Mouse (Mus musculus): ENCODE measurements around the gene Slc47a1. TPM values are rescaled to one million over a fixed set of nuclear protein-coding genes. Genes with fewer than 3 reads are reported as not detected.
A peak's percentile ranks its signal among the peaks of the same experiment; 100 is the strongest.

The Slc47a1 gene
- polyA plus RNA-seq, 1 experiment from 2014 or later = 0.16 TPM

DNA sequence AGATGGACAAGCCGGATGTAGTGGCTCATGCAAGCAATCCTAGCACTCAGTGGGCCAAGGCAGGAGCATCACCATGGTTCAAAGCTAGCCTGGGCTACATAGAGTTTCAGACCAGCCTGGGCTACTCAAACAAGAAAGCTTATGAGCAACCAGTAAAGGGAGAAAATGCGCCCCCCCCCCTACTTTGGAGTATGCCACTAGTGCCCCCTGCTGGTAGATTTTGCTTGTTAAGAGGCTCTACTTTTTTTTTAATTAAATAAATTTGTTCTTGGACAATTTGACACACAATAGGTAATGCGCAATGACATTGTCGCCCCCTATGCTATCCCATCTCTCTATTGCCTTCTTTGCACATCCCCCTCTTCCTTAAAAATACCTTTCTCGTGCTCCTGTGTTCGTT is 9.9 kb upstream of the Slc47a1 start:
- no peaks in the 10 kb centered on the region for H3K9me3 ChIP-seq (ENCODE audit: control insufficient read depth, low read length)
- 67% methylated on average over 6 of the region's 6 CpGs for WGBS
- ATAC-seq (ENCODE audit: low FRiP score) (no peak), DNase-seq (ENCODE audit: low spot score, missing footprints) (peak; percentile 92)
- H3K4me1 ChIP-seq (ENCODE audit: control insufficient read depth, insufficient read depth, low read length) = no peaks in the 10 kb centered on the region
- H3K27me3 ChIP-seq (ENCODE audit: control insufficient read depth, insufficient read depth, low read length) = no peaks in the 10 kb centered on the region
- H3K4me3 ChIP-seq (ENCODE audit: low read depth, low read length) = no peak overlapping the region
- H3K36me3 ChIP-seq (ENCODE audit: control insufficient read depth, insufficient read depth, low read length) = no peaks in the 10 kb centered on the region
- H3K9ac ChIP-seq (ENCODE audit: low read length) = no peak overlapping the region
- H3K27ac ChIP-seq (ENCODE audit: low read depth, low read length) = no peak overlapping the region
- no peak overlapping the region for H3K4me2 ChIP-seq

DNA sequence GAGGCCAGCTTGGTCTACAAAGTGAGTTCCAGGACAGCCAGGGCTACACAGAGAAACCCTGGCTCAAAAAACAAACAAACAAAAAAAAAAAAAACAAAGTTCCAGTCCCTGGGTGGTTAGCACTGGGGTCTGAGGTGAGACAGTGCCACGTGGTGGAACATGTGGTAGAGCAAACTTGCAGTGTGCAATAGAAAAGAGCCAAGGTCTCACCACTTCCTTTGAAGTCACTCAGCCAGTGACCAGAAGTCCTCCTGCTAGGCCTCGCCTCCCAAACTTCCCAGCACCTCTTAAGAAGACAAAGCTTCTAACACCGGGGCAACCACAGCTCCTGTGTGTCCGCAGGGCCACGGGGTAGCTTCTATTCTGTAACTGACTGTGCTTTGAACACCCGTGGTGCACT is 9.1 kb upstream of the Slc47a1 start:
- ATAC-seq (ENCODE audit: low FRiP score) (no peak), DNase-seq (ENCODE audit: low spot score, missing footprints) (no peak)
- no peaks in the 10 kb centered on the region for H3K9me3 ChIP-seq (ENCODE audit: control insufficient read depth, low read length)
- no peak overlapping the region for H3K27ac ChIP-seq (ENCODE audit: low read depth, low read length)
- 75% methylated on average over 6 of the region's 6 CpGs for WGBS
- H3K4me2 ChIP-seq = no peak overlapping the region
- H3K4me3 ChIP-seq (ENCODE audit: low read depth, low read length) = no peak overlapping the region
- no peaks in the 10 kb centered on the region for H3K36me3 ChIP-seq (ENCODE audit: control insufficient read depth, insufficient read depth, low read length)
- H3K9ac ChIP-seq (ENCODE audit: low read length) = no peak overlapping the region
- no peaks in the 10 kb centered on the region for H3K27me3 ChIP-seq (ENCODE audit: control insufficient read depth, insufficient read depth, low read length)
- no peaks in the 10 kb centered on the region for H3K4me1 ChIP-seq (ENCODE audit: control insufficient read depth, insufficient read depth, low read length)

DNA sequence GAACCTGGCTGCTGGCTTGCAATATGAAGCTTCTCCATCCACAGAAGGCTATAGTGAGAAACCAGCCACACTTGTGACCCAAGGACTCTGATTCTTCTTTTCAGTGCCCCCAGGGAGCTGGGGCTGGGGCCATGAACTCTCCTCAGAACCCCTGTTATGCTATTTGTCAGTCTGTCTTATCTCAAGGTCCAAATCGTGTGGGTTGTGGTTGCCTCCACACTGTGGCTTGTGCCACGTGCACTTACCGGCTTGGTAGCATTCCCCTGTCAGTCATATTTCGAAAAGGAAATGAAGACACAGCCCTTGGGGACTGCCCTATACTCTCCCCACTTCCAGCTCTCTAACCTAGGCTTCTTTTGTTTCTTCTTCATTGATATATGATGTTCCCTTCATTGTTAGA is 7.6 kb upstream of the Slc47a1 start:
- Histone ChIP-seq H3K4me3 (ENCODE audit: low read depth, low read length) (no peak overlapping the region), H3K9me3 (ENCODE audit: control insufficient read depth, low read length) (no peaks in the 10 kb centered on the region), H3K36me3 (ENCODE audit: control insufficient read depth, insufficient read depth, low read length) (no peaks in the 10 kb centered on the region), H3K9ac (ENCODE audit: low read length) (no peak overlapping the region), H3K4me1 (ENCODE audit: control insufficient read depth, insufficient read depth, low read length) (no peaks in the 10 kb centered on the region), H3K27me3 (ENCODE audit: control insufficient read depth, insufficient read depth, low read length) (no peaks in the 10 kb centered on the region), H3K4me2 (no peak overlapping the region), H3K27ac (ENCODE audit: low read depth, low read length) (no peak overlapping the region)
- ATAC-seq (ENCODE audit: low FRiP score) = no peak
- no peak for DNase-seq (ENCODE audit: low spot score, missing footprints)
- 86% methylated on average over 4 of the region's 4 CpGs for WGBS

DNA sequence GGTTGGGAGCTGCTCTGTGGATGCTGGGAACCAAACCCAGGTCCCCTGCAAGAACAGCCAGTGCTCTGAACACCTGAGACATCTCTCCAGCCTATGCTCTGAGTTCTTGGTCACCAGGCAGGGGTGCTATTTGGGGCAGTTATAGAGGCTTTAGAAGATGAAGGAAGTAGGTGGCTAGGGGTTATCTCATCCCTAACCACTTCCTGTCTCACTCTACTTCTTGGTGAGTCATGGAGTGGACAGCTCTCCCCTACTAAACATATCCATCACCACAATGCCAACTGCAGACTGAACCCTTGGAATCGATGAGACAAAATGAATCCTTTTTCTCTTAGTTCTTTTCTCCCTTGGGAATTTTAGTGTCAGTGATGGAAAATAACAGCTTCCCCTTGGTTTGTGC is 3.1 kb upstream of the Slc47a1 start:
- Histone ChIP-seq H3K4me3 (ENCODE audit: low read depth, low read length) (no peak overlapping the region), H3K4me2 (no peak overlapping the region), H3K9me3 (ENCODE audit: control insufficient read depth, low read length) (no peaks in the 10 kb centered on the region), H3K4me1 (ENCODE audit: control insufficient read depth, insufficient read depth, low read length) (0 out of 2 replicates have a peak, but pooled peaks cover 4% of the 10 kb centered on the region), H3K36me3 (ENCODE audit: control insufficient read depth, insufficient read depth, low read length) (no peaks in the 10 kb centered on the region), H3K9ac (ENCODE audit: low read length) (no peak overlapping the region), H3K27me3 (ENCODE audit: control insufficient read depth, insufficient read depth, low read length) (peaks cover 18% of the 10 kb centered on the region), H3K27ac (ENCODE audit: low read depth, low read length) (no peak overlapping the region)
- no peak for DNase-seq (ENCODE audit: low spot score, missing footprints)
- WGBS = 85% methylated on average over 1 of the region's 1 CpGs
- ATAC-seq (ENCODE audit: low FRiP score) = no peak

DNA sequence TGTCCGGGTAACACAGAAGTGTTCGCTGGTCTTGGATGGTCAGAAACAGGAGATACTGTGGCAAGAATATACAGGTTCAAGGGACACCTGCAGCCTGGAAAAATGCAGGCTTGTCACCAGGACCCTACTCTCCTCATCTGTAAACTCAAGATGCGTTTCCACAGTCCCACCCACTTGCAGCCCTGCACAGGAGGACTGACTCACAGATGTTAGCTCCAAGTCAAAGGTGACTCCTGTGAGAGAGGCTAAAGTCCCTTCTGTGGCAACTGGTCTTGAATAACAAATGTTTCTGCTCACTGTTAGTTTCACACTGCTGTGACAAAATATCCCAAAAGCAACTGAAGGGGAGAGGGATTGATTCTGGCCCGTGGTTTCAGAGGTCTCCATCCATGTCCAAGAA is 506 bp upstream of the Slc47a1 start:
- Histone ChIP-seq H3K27me3 (ENCODE audit: control insufficient read depth, insufficient read depth, low read length) (peaks cover 18% of the 10 kb centered on the region), H3K4me2 (no peak overlapping the region), H3K9me3 (ENCODE audit: control insufficient read depth, low read length) (no peaks in the 10 kb centered on the region), H3K27ac (ENCODE audit: low read depth, low read length) (no peak overlapping the region), H3K4me1 (ENCODE audit: control insufficient read depth, insufficient read depth, low read length) (0 out of 2 replicates have a peak, but pooled peaks cover 4% of the 10 kb centered on the region), H3K4me3 (ENCODE audit: low read depth, low read length) (no peak overlapping the region), H3K36me3 (ENCODE audit: control insufficient read depth, insufficient read depth, low read length) (no peaks in the 10 kb centered on the region), H3K9ac (ENCODE audit: low read length) (no peak overlapping the region)
- DNase-seq (ENCODE audit: low spot score, missing footprints) (no peak), ATAC-seq (ENCODE audit: low FRiP score) (no peak)
- WGBS = 82% methylated on average over 4 of the region's 4 CpGs

DNA sequence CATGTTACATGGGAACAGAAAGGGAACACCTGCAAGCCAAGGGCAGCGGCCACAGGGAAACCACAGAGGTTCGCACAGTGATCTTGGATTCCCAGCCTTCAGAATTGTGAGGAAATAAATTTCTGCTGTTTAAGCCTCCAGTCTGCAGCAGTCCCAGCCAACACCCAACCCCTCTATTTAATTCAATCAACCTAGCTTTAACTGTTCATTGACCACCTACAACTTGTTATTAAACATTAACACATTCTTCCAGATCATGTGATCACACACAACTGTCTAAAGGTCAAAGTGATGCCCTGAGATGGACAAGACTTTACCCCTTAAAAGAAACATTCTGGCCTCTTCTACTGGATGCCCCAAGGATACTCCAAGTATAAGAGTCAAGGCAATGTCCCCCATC is 9.5 kb downstream of the Slc47a1 start:
- 89% methylated on average over 2 of the region's 2 CpGs for WGBS
- H3K27me3 ChIP-seq (ENCODE audit: control insufficient read depth, insufficient read depth, low read length) = no peaks in the 10 kb centered on the region
- H3K36me3 ChIP-seq (ENCODE audit: control insufficient read depth, insufficient read depth, low read length) = no peaks in the 10 kb centered on the region
- no peak overlapping the region for H3K9ac ChIP-seq (ENCODE audit: low read length)
- DNase-seq (ENCODE audit: low spot score, missing footprints) = no peak
- no peak overlapping the region for H3K4me2 ChIP-seq
- ATAC-seq (ENCODE audit: low FRiP score) = no peak
- no peaks in the 10 kb centered on the region for H3K9me3 ChIP-seq (ENCODE audit: control insufficient read depth, low read length)
- H3K4me3 ChIP-seq (ENCODE audit: low read depth, low read length) = no peak overlapping the region
- no peaks in the 10 kb centered on the region for H3K4me1 ChIP-seq (ENCODE audit: control insufficient read depth, insufficient read depth, low read length)
- no peak overlapping the region for H3K27ac ChIP-seq (ENCODE audit: low read depth, low read length)

DNA sequence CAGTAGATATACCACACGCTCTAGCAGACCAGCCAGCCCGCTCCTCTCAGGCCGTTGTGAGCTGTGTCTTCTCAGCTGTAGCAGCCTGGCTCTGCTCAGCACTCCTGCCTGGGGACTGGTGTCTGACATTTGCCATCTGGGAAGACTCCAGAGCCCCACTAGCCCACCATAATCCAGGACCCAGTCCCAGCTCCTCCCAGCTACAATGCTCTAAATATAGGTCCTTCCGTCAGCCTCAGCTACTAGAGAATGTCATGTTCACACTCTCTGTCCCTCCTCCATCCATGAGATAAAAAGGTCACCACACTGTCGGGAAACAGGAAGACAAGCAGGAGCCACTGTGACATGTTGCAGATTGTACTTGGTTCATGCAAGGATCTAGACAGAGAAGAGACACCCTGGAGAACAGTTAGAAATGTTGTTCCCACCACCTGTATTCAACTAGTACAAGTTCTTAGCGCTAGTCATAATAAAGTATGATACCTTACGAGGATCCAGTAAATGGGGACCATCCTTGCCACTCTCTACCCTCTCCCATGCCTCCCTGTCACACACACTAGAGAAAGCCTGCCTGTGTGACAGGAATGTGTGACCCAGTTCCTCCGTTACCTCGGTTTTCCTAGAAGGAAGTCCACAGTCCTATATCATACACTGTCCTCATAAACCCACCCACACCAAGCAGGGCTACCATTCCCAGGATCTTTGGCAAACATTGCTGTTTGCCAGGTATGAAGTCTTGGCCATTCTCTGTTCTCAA is 11.4 kb downstream of the Slc47a1 start:
- H3K4me3 ChIP-seq (ENCODE audit: low read depth, low read length) = no peak overlapping the region
- H3K4me2 ChIP-seq = no peak overlapping the region
- WGBS = 86% methylated on average over 9 of the region's 9 CpGs
- ATAC-seq (ENCODE audit: low FRiP score) (no peak), DNase-seq (ENCODE audit: low spot score, missing footprints) (no peak)
- no peak overlapping the region for H3K27ac ChIP-seq (ENCODE audit: low read depth, low read length)
- no peaks in the 10 kb centered on the region for H3K27me3 ChIP-seq (ENCODE audit: control insufficient read depth, insufficient read depth, low read length)
- no peaks in the 10 kb centered on the region for H3K9me3 ChIP-seq (ENCODE audit: control insufficient read depth, low read length)
- no peaks in the 10 kb centered on the region for H3K36me3 ChIP-seq (ENCODE audit: control insufficient read depth, insufficient read depth, low read length)
- H3K9ac ChIP-seq (ENCODE audit: low read length) = no peak overlapping the region
- H3K4me1 ChIP-seq (ENCODE audit: control insufficient read depth, insufficient read depth, low read length) = no peaks in the 10 kb centered on the region

DNA sequence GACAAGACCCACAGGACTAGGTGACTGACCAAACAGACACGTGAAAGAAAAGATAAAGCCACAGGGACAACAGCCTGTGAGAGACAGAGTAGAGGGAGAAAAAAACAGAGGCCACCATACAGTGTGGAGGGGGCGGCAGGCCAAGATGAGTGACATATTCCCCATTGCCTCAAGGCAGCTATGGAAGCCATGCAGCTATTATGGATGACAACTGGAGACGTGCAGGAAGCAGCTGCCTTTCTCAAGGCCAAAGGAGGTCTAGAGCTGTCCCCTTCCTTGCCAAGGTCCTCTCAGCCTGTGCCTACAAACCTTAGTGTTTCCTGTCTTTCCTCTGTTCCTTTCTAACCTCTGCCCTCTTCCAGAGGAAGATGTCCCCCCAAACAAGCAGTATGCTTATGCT is 12.2 kb downstream of the Slc47a1 start:
- no peak for ATAC-seq (ENCODE audit: low FRiP score)
- no peaks in the 10 kb centered on the region for H3K36me3 ChIP-seq (ENCODE audit: control insufficient read depth, insufficient read depth, low read length)
- 80% methylated on average over 3 of the region's 3 CpGs for WGBS
- H3K4me1 ChIP-seq (ENCODE audit: control insufficient read depth, insufficient read depth, low read length) = no peaks in the 10 kb centered on the region
- no peak overlapping the region for H3K27ac ChIP-seq (ENCODE audit: low read depth, low read length)
- no peaks in the 10 kb centered on the region for H3K27me3 ChIP-seq (ENCODE audit: control insufficient read depth, insufficient read depth, low read length)
- H3K9me3 ChIP-seq (ENCODE audit: control insufficient read depth, low read length) = no peaks in the 10 kb centered on the region
- H3K4me2 ChIP-seq = no peak overlapping the region
- no peak for DNase-seq (ENCODE audit: low spot score, missing footprints)
- H3K9ac ChIP-seq (ENCODE audit: low read length) = no peak overlapping the region
- no peak overlapping the region for H3K4me3 ChIP-seq (ENCODE audit: low read depth, low read length)

DNA sequence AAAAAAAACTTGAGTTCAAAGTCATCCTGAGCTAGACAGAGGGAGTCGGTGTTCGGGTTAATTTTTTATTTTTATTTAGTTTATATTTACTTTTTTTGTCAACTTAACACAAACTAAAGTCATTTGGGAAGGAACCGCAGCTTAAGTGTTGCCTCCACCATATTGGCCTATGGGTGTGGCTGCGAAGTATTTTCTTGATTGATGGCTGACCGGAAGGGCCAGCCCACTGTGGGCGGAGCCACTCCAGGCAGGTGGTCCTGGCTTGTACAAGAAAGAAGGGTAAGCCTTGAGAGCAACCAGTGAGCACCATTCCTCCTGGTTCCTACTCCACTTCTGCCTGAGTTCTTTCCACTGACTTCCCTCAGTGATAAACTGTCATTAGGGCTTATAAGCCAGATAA is 14.0 kb downstream of the Slc47a1 start:
- no peak for DNase-seq (ENCODE audit: low spot score, missing footprints)

More for the DNA sequence above, 14.0 kb downstream of the Slc47a1 start:
- Histone ChIP-seq H3K36me3 (ENCODE audit: control insufficient read depth, insufficient read depth, low read length) (no peaks in the 10 kb centered on the region), H3K27me3 (ENCODE audit: control insufficient read depth, insufficient read depth, low read length) (no peaks in the 10 kb centered on the region), H3K9ac (ENCODE audit: low read length) (no peak overlapping the region), H3K4me2 (no peak overlapping the region), H3K9me3 (ENCODE audit: control insufficient read depth, low read length) (no peaks in the 10 kb centered on the region), H3K4me3 (ENCODE audit: low read depth, low read length) (no peak overlapping the region), H3K27ac (ENCODE audit: low read depth, low read length) (no peak overlapping the region), H3K4me1 (ENCODE audit: control insufficient read depth, insufficient read depth, low read length) (no peaks in the 10 kb centered on the region)
- ATAC-seq (ENCODE audit: low FRiP score) = no peak
- 88% methylated on average over 6 of the region's 6 CpGs for WGBS

Measured in midbrain, embryonic 11.5 days (tissue).